Mouse (Mus musculus) liver, embryonic 14.5 days (tissue): ENCODE measurements at regions not wholly inside any gene's neighbourhood (a gene's known extent, or its start where the extent isn't known, plus 50 kb on each side); places are given as distances from the start of the nearest gene placed in this dataset.

Experiments
- CTCF ChIP-seq: IDR thresholded peaks from 2 replicates; pipeline ENCODE4 v1.5.1; 2016; ENCODE audit warnings: antibody characterized with exemption, low read depth, control low read depth
- EP300 ChIP-seq: IDR thresholded peaks from 2 replicates; pipeline ENCODE4 v1.6.1; 2016; ENCODE audit warnings: antibody characterized with exemption, low read depth

DNA sequence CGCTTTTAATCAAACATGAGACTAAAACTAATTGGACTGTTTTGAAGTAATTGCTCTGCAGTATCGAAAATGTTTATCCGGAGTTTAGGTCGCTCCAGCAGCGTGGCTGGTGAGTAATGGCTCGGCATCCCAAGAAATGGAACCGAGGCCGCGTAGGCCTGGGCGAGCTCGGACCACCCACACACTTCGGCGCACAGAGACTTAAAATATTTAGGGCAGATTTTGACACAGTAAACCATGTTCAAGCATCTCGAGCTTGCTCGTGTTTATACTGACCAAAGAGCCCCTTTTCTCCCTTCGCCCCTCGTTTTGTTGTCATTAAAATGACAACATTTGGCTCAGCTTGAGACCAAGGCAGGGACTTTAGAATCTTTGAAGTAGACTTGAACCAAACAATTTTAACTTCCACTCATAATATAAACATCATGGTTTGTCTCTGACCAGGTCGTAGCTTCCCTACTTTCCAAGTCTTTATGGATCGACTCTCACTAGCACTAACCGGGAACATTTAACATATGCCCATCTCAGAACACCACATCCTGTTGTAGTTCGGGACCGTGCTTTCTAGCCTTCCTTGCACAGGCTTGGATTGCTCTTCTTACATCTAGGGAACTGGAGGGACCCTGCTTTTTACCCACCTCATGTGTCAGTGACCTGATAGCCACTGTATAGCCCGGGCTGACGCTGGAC is 223.0 kb upstream of the Map3k1 start:
- no peak for TF ChIP-seq EP300
- no peak for TF ChIP-seq CTCF
